Mouse (Mus musculus) cortical plate, adult 2 months (tissue): ENCODE results near the gene Cfap100. TPM values are rescaled to one million over a fixed set of nuclear protein-coding genes. Genes with fewer than 3 reads are reported as not detected.

Experiments
- H3K27ac ChIP-seq: fragments of 200-500 bp; 2 replicates; pipeline ENCODE4 v1.5.1; 2012; ENCODE audit warnings: low read length, control low read depth, inconsistent platforms; ENCODE audit not compliant: insufficient read depth
- H3K4me1 ChIP-seq: fragments of 200-500 bp; 2 replicates; pipeline ENCODE4 v1.6.1; 2011; ENCODE audit warnings: low read length; ENCODE audit not compliant: control insufficient read depth, insufficient read depth
- H3K4me3 ChIP-seq: fragments of 200-500 bp; 2 replicates; pipeline ENCODE4 v1.5.1; 2011; ENCODE audit warnings: mild to moderate bottlenecking, low read length, control low read depth; ENCODE audit not compliant: insufficient read depth
- CTCF ChIP-seq: fragments of 200-500 bp; IDR thresholded peaks from 2 replicates; pipeline ENCODE4 v1.5.1; 2011; ENCODE audit warnings: mild to moderate bottlenecking, control low read depth, low read length; ENCODE audit not compliant: insufficient read depth; ENCODE audit errors: extremely low read depth
- POLR2A ChIP-seq: fragments of 200-500 bp; IDR thresholded peaks from 2 replicates; pipeline ENCODE4 v1.6.1; 2011; ENCODE audit warnings: mild to moderate bottlenecking, low read length, control low read depth; ENCODE audit not compliant: insufficient read depth; ENCODE audit errors: extremely low read depth
- polyA plus RNA-seq: library from polyadenylated mRNA; depleted of rRNA; stranded (reverse); fragments of >200 nt; gene quantifications from 2 replicates; pipeline ENCODE4 v1.2.3, GENCODE M21; 2012

Cfap100 gene
- polyA plus RNA-seq, 1 experiment: 8.9 TPM

GRCm38 (mm10) chr6:90436192-90436907 is 7.8 kb upstream of the Cfap100 start:
- TF ChIP-seq CTCF (no peak), POLR2A (no peak)
- H3K27ac ChIP-seq: no peak overlapping the region
- no peaks in the 10 kb centered on the region; the same call in 1 of the 2 replicates for H3K4me1 ChIP-seq
- H3K4me3 ChIP-seq: no peak overlapping the region

GRCm38 (mm10) chr6:90435195-90435618 is 6.6 kb upstream of the Cfap100 start:
- no peak overlapping the region for H3K27ac ChIP-seq
- peaks cover 2% of the 10 kb centered on the region; the same call in 1 of the 2 replicates for H3K4me1 ChIP-seq
- no peak overlapping the region for H3K4me3 ChIP-seq
- TF ChIP-seq CTCF (peak; percentile 77), POLR2A (no peak)

GRCm38 (mm10) chr6:90434687-90435086 is 6.1 kb upstream of the Cfap100 start:
- H3K4me3 ChIP-seq: no peak overlapping the region
- H3K4me1 ChIP-seq: peaks cover 2% of the 10 kb centered on the region; the same call in 1 of the 2 replicates
- H3K27ac ChIP-seq: no peak overlapping the region
- TF ChIP-seq POLR2A: no peak

- H3K4me3 ChIP-seq: no peak overlapping the region
- H3K4me1 ChIP-seq: peaks cover 5% of the 10 kb centered on the region; the same call in 1 of the 2 replicates
- no peak overlapping the region for H3K27ac ChIP-seq
- TF ChIP-seq CTCF (no peak), POLR2A (no peak)
These were observed 2.9 kb upstream of the Cfap100 start for GRCm38 (mm10) chr6:90431487-90431886.

- Histone ChIP-seq H3K27ac (no peak overlapping the region), H3K4me1 (peaks cover 5% of the 10 kb centered on the region; the same call in 1 of the 2 replicates), H3K4me3 (no peak overlapping the region)
- no peak for TF ChIP-seq CTCF
- TF ChIP-seq POLR2A: no peak
These were observed 1.3 kb upstream of the Cfap100 start for GRCm38 (mm10) chr6:90429911-90430310.

- Histone ChIP-seq H3K4me1 (peaks cover 3% of the 10 kb centered on the region; the same call in 1 of the 2 replicates), H3K27ac (no peak overlapping the region), H3K4me3 (no peak overlapping the region)
- TF ChIP-seq POLR2A (no peak), CTCF (no peak)
These were observed 2.6 kb downstream of the Cfap100 start for GRCm38 (mm10) chr6:90426003-90426402.

- no peak for TF ChIP-seq POLR2A
- TF ChIP-seq CTCF: no peak
- Histone ChIP-seq H3K4me1 (peaks cover 2% of the 10 kb centered on the region; the same call in 1 of the 2 replicates), H3K4me3 (no peak overlapping the region), H3K27ac (no peak overlapping the region)
These were observed 3.2 kb downstream of the Cfap100 start for GRCm38 (mm10) chr6:90425361-90425760.

- H3K4me3 ChIP-seq: no peak overlapping the region
- no peaks in the 10 kb centered on the region for H3K4me1 ChIP-seq
- H3K27ac ChIP-seq: no peak overlapping the region
- no peak for TF ChIP-seq POLR2A
- peak; percentile 85 for TF ChIP-seq CTCF
These were observed 6.0 kb downstream of the Cfap100 start for GRCm38 (mm10) chr6:90422565-90422964.

- Histone ChIP-seq H3K4me1 (no peaks in the 10 kb centered on the region), H3K27ac (no peak overlapping the region), H3K4me3 (no peak overlapping the region)
- TF ChIP-seq CTCF (no peak), POLR2A (no peak)
These were observed 16.7 kb downstream of the Cfap100 start for GRCm38 (mm10) chr6:90411926-90412325.

- Histone ChIP-seq H3K27ac (no peak overlapping the region), H3K4me1 (no peaks in the 10 kb centered on the region)
These were observed 17.6 kb downstream of the Cfap100 start for GRCm38 (mm10) chr6:90410972-90411371.

More at GRCm38 (mm10) chr6:90410972-90411371, 17.6 kb downstream of the Cfap100 start:
- no peak for TF ChIP-seq CTCF
- no peak for TF ChIP-seq POLR2A
- no peak overlapping the region for H3K4me3 ChIP-seq
